Mouse (Mus musculus): ENCODE data around the gene Narf.

- TF ChIP-seq CTCF (IDR thresholded peaks at IDR 0.05; ENCODE audit: control insufficient read depth, insufficient read depth, insufficient read length): no peak
- TF ChIP-seq USF1 (IDR thresholded peaks at IDR 0.05; ENCODE audit: low read depth): no peak
- TF ChIP-seq MAX (IDR thresholded peaks at IDR 0.05): no peak
- no peak for TF ChIP-seq CEBPB (IDR thresholded peaks at IDR 0.05; ENCODE audit: low read depth)
These were observed 16.3 kb upstream of the Narf start for GRCm38 (mm10) chr11:121220771-121221170.

Data from C2C12 (cell line).